Mouse (Mus musculus) natural killer cell, adult 2 months (primary cell): ENCODE measurements around the gene Fbxo5.

ENCODE experiments used
- DNase-seq, 2 experiments: peaks; one replicate each; pipeline ENCODE4 v3.0.0; 2022; ENCODE audit warnings: low spot score in 2 of 2

Fbxo5 gene

DNA sequence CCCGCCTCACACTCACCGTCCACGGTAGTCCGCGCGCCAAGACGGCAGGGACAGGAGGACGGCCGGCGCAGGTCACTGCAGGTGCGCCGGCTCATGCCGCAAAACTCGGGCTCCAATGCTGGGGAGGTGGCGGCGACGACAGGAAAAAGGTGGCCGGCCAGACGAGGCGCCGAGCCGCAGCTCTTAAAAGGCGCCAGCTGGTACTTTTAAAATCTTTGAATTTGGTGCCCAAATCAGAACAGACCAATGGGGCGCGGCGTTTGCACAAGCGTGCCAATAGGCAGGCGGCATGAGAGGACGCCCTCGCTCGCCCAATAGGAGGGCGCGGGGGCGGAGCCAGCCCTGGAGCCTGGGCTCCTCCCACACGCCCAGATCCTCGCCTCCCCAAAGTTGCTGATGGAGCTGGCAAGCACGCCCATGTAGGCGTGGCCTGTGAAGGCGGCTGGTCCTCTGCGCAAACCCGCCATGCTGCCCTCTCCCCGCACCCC is at the start of gene Fbxo5:
TSS of gene Fbxo5 (minus strand) at position 358 of the 488 bp plus-strand sequence.
- DNase-seq: peak; percentile 97 to 98

DNA sequence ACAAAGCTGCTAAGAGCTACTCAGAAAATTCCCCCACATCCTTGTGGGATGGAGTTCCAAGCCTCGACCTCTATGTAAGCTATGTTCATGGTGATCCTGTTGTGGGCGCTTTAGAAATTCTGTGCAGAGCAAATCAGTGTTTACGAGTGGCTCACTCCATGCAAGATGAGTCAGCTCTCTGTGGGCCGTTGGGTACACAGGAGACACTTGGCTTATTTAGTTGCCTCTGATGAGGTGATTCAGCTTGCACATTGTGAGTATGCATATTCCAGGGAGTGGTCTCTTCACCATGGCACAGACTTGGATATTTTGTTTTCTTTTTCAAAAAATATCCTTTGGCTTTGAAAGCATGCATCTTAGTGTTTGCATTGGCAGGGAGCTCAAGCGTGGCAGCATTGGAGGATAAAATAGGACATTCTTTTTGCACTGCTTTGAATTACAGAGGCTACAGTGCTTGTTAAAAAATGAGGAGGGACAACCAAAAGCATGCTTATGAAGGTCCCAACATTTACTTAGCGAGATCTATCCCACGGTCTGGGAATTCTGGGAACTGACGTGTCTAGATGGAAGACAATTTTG is 48.0 kb upstream of the Fbxo5 start:
- no peak for DNase-seq

DNA sequence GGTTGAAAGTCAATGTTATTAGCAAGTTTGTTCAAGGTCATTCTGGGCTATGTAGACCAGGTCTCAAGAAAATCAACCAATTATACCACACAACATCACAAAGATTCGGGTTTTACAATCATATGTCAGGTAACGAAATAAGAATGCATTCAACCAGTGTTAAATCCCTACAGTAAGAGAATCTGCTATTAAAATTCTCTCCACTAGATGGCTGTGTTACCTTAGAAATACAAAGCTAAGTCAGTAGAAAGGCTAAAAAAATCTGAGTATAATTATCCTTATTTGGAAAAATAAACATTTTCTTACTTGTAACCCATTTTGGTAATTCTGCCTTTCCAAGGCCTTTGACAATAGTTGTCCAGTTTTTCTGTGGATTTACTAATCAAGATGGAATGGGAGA is 41.5 kb upstream of the Fbxo5 start:
- DNase-seq: no peak

DNA sequence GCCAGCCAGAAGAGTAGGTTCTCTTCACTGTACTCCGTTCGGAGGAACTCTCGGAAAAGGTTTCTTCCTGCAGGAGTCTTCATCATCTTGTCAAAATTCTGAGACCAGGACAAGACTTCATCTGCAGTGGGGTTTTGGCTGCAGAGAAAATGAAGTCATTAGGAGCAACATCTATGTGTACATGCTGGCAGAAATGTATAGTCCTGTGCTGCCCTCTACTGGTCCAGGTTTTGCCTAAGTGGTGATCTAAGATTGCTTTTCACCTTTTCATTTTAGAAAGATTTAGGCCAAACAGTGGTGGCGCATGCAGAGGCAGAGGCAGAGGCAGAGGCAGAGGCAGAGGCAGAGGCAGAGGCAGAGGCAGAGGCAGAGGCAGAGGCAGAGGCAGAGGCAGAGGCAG is 36.0 kb upstream of the Fbxo5 start:
- DNase-seq: peak; percentile 32 to 54

DNA sequence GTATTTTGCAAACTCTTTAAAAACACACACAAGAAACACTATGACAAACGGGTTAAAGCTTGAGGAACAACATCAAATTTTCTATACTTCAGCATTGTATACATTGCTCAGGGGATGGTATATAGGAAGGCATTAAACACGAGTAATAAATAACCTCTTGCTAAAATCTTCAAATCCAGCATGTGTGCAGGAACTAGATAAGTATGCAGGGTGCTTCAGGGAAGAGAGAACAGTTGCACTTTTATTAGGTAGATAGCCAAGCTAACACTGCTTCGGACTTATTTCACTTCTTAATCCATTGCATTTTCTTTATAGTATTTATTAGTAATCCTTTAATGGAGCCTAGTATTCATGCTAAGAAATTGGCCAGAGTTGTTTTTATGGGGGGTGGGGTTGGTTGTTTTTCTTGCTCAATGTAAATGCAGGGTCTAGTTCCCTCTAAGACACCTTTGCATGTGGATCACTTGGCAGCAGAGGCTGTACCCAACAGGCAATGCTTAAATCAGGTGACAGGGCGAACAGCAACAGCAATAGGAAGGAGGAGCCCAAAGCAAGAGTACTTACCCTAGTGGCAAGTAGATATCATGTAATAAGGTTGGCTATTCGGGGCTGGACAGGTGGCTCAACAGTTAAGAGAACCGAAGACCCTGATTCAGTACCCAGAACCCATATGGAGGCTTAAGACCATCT is 21.1 kb upstream of the Fbxo5 start:
- DNase-seq: no peak

DNA sequence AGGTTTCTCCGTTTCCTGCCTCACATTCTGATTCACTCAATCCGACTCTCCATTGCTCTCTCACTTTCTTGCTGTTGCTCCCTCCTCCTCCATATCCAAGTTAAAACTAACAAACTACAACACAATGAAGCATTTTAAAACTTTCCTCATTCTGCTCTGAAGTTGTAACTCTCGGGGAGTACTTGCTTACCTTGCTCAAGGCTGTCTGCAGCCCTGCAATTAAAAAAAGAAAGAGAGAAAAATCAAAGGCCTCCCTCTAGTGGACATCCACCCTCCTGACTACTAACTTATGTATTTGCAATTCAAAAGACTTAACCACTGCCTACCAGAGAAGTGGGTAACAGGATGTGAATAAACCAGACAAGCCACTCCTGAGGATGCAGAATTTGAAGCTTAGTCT is 19.4 kb upstream of the Fbxo5 start:
- DNase-seq: peak; percentile 72 to 73

DNA sequence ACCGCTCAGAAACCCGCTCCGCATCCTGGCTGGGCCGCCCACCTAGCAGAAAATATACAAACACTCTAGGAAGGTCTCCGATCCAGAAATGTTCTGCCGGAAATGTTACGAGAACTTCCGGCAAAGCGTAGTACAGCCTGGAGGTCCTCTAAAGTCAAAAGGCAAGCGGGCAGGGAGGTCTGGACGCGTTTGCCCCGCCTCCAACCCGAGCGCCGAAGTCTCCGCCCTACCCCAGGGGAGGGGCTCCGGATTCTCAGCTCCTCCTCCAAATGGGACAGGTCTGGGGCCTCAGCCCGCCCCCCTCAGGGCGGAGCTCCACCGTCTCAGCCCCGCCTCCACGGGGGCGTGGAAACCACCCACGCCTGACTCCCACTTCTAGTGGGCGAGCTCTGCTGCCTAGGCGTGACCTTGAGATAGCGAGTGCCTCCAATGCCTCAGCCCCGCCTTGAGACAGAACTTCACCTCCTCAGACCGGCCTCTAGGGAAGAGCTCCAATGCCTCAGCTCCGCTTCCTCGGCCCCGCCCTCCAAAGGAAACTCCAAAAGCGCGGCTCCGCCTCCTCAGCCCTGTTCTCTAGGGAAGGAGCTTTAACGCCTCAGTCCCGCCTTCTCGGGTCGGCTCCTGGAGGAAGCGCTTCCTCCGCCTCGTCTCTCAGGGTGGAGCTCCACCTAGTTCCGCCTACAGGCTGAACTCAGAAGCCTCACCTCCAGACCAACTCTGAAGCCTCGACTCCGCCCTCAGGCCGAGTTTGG is 18.5 kb upstream of the Fbxo5 start, which contains the start of gene Mtrf1l:
TSS of gene Mtrf1l (minus strand) at position 171 of the 752 bp plus-strand sequence.
- DNase-seq: peak; percentile 99

DNA sequence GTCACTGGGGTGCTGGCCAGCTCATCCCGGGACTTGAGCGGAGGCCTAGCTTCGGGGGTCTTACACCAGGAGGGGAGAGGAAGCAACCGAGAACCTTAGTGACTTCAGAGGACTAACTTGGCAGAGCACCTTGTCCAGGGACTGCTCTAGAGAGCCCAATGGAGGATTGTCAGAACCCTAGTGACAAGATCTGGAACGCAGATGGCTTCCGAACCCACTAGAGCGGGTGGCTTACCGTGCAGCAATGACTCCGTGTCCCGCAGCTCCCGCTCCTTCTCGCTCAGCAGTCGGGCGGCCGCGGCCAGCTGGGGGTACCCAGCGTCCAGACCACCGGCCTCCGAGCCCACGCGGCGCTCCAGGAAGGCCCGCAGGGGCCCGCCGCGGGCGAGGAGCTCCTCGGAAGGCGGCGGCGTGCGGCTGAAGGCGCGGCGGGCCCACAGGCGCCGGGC is 17.9 kb upstream of the Fbxo5 start:
- DNase-seq: no peak

DNA sequence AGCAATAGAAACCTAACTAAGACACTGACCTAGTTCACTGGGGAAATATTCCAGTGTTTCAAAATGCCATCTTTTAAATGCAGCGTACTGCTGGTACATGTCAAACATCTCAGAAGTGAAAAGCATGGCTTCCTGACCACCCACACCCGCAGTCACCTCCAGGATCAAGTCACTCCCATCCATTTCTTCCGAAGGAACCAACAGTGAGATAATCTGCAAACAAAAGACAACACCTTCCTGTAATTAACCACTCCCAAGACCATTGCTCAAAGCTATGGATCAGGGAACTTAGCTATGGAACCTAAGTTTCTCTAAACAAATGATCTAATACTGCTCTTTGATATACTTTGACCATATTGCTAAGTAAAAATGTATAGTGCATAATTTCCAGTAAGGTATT is 13.4 kb upstream of the Fbxo5 start:
- no peak for DNase-seq

DNA sequence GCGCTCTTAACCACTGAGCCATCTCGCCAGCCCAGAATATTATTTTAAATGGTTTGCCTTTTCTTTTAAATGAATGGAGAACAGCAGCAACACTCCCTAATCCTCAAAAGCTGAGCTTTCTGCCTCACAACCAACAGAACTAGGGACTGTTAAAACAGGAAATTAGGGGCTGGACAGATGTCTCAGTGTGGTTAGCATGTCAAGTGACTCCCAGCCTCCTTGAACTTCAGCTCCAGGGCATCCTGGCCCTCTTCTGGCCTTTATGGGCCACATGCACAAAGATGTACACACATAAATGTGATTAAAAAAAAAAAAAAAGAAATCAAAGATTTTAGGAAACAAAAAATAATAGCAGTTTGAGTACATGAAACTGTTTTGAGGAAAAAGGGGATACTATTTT is 10.6 kb upstream of the Fbxo5 start:
- DNase-seq: no peak

DNA sequence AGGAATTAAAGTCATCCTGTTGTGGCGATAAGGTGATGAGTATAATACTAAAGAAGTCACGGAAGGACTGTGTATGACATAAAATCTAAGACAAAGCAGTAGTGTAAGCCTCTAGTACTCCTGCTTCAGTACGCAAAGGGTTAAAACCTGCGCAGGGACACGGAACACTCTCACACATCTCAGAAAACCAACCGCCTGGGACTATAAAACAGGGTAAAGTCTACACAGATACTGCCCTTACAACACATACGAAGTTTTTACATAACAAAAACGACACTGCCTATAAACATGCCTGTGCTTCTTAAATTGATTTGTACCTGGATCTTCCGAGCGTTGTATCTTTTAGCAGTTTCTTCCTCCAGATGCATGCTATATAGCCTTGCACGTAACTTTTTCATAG is 8.3 kb upstream of the Fbxo5 start:
- DNase-seq: no peak

DNA sequence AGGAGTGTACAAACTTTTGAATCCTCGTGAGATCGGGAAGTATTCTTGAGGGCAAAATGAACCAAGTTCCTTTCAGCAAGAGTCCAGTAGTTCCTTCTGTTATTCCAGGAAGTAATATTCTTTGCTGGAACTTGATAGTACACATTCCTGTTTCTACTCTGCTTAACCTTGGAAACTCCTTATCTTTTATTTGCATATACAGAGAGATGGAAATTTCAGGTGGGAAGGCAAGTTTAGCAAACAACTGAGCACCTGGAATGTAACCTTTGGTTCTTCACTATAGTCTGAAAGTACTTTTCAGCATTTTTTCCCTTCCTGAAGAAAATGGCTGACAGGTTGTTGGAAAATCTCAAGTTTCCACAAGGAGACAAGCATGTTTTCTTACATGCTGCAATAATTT is 2.3 kb upstream of the Fbxo5 start:
- DNase-seq: no peak

DNA sequence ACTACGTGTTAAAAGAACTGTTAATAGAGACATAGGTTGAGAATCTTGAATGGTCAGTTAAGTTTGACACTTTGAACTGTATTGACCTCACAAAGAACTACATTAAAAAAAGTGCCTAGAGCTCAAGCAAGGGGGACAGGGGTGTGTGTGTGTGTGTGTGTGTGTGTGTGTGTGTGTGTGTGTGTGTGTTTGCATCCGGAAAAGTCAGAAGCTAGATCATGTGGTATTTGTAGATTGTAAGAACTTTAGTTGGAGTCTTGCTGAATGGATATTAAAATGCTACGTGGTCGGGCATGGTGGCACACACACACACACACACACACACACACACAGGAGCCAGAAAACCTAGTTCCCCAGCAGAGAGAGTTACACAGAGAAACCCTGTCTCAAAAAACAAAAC is 1.6 kb upstream of the Fbxo5 start:
- no peak for DNase-seq

DNA sequence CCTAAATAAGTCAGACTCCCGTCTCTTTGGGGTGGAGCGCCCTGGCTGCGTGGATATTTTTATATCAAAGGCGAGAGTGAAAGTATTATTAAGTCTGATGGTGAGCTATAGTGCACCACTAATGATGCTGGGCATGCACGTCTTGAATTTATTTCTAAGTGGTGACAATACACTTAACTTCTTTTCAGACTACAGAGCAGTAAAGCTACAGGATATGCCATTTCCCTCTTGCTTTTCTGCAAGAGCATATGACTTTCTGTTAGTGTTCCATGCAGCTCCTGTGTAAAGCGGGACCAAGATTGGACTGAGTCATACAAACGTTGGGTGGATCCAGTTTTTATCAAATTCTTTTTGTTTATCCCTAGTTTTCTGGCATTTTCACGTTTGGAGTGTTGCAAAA is 1.0 kb upstream of the Fbxo5 start:
- no peak for DNase-seq

DNA sequence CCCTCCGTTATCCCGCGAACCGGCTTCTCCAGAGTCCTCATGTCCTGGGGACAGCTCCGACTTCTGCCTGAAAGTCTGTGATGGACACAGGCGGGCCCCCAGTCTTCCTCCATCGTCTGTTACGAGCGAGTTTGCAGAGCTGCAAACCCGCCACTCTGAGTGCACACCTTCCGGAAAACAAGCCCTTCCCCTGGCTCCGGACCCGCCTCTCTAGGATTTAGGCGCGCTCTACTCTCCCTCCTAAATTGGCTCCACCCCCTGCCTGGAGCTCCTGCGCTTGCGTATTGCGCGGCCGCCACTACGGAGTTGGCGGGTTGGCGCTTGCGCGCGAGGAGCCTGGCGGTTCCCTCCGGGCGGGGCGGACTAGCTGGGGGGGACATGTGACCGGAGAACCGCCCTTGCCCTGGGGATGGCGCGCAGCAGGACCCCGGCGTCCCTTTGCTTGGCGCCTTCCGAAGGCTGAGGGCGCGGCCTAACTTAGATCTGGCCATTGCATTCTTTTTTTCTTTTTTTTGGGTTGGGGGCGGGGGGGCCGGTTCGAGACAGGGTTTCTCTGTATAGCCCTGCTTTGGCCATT is 419 bp upstream of the Fbxo5 start:
- peak; percentile 97 for DNase-seq

DNA sequence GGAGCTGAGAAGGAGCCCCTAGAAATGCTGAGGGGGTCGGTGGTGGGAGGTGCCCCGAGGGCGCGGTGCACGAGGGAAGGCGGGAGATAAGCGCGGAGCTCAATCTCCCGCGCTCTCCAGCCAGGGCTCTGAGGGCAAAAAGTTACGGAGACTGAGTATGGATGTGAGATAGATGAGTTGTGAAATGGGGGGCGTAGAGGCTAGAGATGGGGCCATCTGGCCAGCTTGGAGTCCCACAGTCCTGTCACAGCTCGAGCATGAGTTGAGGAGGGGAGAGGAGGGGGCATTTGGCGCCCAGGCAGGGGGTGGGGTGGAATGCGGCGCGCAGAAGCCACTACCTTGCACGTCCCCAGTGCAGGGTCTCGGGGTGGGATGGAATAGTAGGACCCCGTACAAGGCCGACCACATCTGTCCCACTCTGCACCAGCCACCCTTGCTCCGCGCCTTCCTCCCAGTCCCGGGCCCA is 676 bp downstream of the Fbxo5 start:
- DNase-seq: no peak

DNA sequence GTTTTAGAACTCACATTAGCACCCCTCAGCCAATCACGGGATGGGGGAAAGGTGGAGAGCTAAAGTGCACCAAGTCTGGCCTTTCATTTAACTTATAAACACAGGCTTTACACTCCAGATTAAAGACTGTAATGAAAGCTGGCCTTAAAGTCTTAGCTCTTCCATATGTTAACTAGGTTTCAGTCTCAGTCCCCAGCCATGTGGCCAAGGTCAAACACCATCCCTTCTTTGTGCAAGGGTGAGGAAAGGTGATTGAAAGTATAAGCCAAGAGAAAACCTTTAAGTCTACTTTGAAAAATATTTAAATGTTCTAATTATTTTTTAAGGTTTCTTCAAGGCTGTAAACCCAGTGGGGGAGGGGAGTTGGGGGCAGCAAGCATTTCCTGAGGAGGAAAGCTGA is 1.7 kb downstream of the Fbxo5 start:
- DNase-seq: no peak

DNA sequence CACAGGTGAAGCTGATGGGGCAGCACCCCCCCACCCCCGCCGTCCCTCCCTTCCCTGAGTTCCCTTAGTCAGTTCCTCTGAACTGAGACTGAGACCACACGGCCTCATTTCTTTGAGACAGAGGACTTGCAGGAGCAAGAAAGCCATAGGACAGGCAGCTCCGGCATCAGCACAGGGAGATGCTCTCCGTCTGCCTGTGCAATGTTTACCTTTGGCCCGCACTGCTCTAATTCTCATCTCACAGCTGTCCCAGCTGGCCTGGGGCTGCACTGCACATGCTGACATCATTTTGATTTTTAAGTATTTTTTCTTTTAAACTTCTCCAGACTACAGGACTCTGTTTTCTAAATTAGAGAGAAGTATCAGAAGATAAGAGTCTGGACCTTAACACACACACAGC is 2.5 kb downstream of the Fbxo5 start:
- no peak for DNase-seq

DNA sequence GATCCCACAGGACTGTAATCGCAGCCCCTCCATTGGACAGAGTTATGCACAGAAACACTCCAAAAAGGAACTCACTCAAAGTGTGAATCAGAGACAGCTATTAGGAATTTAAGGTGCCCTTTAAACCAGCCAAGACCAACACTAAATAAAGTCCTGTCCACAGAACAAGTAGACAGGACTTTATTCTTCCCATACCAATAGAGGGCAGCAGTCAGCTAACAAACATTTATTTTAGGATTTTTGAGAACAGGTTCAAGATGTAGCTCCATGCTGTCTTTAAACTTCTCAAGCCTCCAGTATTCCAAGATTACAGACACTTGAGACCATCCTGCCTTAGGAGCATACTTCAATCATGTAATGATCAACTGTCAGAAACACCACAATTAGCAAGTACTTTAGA is 4.9 kb downstream of the Fbxo5 start:
- DNase-seq: no peak

DNA sequence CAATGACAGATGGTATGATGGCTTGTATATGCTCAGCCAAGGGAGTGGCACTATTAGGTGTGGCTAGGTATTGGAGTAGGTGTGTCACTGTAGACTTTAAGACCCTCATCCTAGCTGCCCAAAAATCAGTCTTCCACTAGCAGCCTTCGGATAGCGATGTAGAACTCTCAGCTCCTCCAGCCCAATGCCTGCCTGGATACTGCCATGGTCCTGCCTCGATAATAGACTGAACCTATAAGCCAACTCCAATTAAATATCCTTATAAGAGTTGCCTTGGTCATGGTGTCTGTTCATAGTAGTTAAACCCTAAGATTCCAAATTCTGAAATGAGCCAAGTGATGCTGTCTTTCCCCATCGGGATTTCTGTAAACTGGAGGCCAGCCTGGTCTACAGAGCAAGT is 7.3 kb downstream of the Fbxo5 start:
- no peak for DNase-seq

DNA sequence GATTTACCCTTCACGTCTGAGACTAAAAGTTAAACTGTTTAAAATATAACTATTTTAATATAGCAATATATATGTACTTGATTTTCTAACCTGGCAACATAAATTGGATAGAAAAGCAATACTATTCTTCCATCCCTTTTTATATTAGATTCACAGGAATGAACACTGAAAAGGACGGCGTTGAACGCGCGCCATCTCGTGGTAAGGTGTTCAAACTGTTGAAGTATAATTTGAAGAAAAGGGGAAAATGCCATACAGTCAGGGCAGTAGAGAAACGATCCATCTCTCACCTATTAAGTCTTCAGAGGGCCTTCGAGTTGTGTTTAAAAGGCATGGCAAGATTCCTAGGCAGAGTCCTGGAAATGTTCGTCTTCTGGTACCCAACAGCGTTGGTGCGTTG is 14.7 kb downstream of the Fbxo5 start:
- DNase-seq: no peak

DNA sequence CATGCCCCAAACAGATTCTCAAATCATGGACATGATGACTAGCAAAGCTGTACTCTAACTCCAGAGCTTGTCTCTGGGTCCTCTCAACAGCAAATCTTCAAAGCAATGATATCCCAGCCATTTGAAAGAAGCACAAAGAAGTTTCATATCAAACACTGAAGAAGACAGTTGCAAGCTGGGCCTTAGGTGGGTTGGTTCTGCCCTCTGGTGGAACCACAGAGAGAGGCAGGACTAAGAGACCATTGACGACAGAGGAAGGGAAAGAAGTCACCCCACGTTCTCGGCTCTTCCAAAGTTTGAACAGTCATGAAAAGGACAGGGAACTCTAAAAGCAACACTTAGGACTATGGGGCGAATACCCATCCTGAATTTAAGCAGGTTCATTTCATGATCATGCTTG is 18.5 kb downstream of the Fbxo5 start:
- DNase-seq: peak in 1 of 2 experiments; percentile 11
